Mouse (Mus musculus): ENCODE measurements at regions not wholly inside any gene's neighbourhood (a gene's known extent, or its start where the extent isn't known, plus 50 kb on each side); places are given as distances from the start of the nearest gene placed in this dataset.
"Not testable (repeated sequence)": the region's sequence is repeated elsewhere in the genome, so short reads cannot be mapped to it uniquely, and the experiment has no call there.

DNA sequence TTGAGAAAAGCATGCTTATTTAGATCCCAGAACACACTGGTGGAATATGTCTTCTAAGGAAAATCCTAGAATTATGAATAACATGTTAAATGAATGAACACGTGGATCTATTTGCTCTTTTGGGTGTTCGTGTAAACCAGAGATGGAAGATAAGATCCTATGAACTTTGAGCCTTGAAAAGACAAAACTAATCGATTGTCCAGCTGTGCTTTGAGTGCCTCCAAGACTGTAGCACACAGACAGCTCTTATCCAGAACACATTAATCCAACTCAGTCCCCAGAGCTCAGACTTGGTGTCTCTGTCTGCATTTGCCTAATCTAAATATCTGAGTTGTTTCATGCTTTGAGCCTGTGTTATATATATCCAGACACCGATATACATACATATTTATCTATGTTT lies 80.0 kb upstream of the Frem2 start:
- Histone ChIP-seq H3K4me2 (ENCODE audit: insufficient read depth, low read depth, poor library complexity, severe bottlenecking) (no peak overlapping the region; the same call in 1 of the 2 replicates), H3K4me1 (ENCODE audit: control insufficient read depth in 1 of 2, insufficient read depth in 2 of 2) (no peaks in the 10 kb centered on the region), H3K9me3 (replicated peaks; ENCODE audit: low read length) (no peaks in the 10 kb centered on the region), H3K36me3 (replicated peaks in 1 of 2; ENCODE audit: control insufficient read depth in 1 of 2, insufficient read depth in 1 of 2, low read length in 1 of 2) (no peaks in the 10 kb centered on the region), H3K27me3 (replicated peaks) (no peaks in the 10 kb centered on the region), H3K4me3 (replicated peaks in 1 of 3; ENCODE audit: low read depth in 2 of 3, low read length in 2 of 3, poor library complexity in 1 of 3) (no peak overlapping the region), H3K79me2 (replicated peaks; ENCODE audit: control insufficient read depth, extremely low read depth, insufficient read depth, poor library complexity, severe bottlenecking) (no peaks in the 10 kb centered on the region), H3K9ac (ENCODE audit: insufficient read depth, low read depth) (no peak overlapping the region), H3K27ac (ENCODE audit: insufficient read depth, low read depth) (no peak overlapping the region)
- dilution Hi-C loops (cut with MboI; ENCODE audit: extremely low pct_ligation_motif_present, extremely low pct_unique_long_range_greater_than_20kb, low sequenced_read_pairs): no loop called here
- TF ChIP-seq JUND (conservative IDR thresholded peaks at IDR 0.05; ENCODE audit: low read depth, low read length) (no peak), USF1 (IDR thresholded peaks at IDR 0.05; ENCODE audit: low read depth, low read length) (no peak), ZKSCAN1 (IDR thresholded peaks at IDR 0.05; ENCODE audit: borderline replicate concordance, low read depth, low read length) (no peak), BHLHE40 (IDR thresholded peaks at IDR 0.05; ENCODE audit: low read depth, low read length) (no peak)
- in situ Hi-C loops (cut with MboI; ENCODE audit: low pct_ligation_motif_present, low pct_unique_long_range_greater_than_20kb, low sequenced_read_pairs): loop anchor here (25.0 kb wide), 4 partner anchors 250 to 950 kb away; partner anchors contain the start of genes Supt20 and Trpc4
- DNase-seq (ENCODE audit: extremely low read depth): no peak

DNA sequence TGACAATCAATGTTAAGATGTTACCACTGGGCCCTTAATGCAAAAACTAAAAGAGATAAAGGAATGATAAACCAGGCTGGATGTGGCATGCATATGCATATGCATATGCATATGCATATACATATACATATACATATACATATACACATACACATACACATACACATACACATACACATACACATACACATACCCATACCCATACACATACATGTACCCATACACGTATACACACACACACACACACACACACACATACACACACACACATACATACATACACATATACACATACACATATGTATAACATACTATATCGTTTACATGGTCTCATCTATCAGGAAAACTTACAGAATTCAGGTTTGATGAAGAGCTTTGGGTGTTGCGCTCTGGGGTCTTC lies 78.5 kb upstream of the Frem2 start:
- H3K36me3 ChIP-seq (replicated peaks in 1 of 2; ENCODE audit: control insufficient read depth in 1 of 2, insufficient read depth in 1 of 2, low read length in 1 of 2); H3K4me2 ChIP-seq (ENCODE audit: insufficient read depth, low read depth, poor library complexity, severe bottlenecking); H3K9me3 ChIP-seq (replicated peaks; ENCODE audit: low read length); DNase-seq (ENCODE audit: extremely low read depth); H3K4me3 ChIP-seq (replicated peaks in 1 of 3; ENCODE audit: low read depth in 2 of 3, low read length in 2 of 3, poor library complexity in 1 of 3); H3K9ac ChIP-seq (ENCODE audit: insufficient read depth, low read depth); H3K27me3 ChIP-seq (replicated peaks); H3K27ac ChIP-seq (ENCODE audit: insufficient read depth, low read depth); dilution Hi-C loops (cut with MboI; ENCODE audit: extremely low pct_ligation_motif_present, extremely low pct_unique_long_range_greater_than_20kb, low sequenced_read_pairs); H3K79me2 ChIP-seq (replicated peaks; ENCODE audit: control insufficient read depth, extremely low read depth, insufficient read depth, poor library complexity, severe bottlenecking); H3K4me1 ChIP-seq (ENCODE audit: control insufficient read depth in 1 of 2, insufficient read depth in 2 of 2): not testable (repeated sequence)
- in situ Hi-C loops (cut with MboI; ENCODE audit: low pct_ligation_motif_present, low pct_unique_long_range_greater_than_20kb, low sequenced_read_pairs): loop anchor here (25.0 kb wide), 4 partner anchors 252 to 952 kb away; partner anchors contain the start of genes Supt20 and Trpc4

DNA sequence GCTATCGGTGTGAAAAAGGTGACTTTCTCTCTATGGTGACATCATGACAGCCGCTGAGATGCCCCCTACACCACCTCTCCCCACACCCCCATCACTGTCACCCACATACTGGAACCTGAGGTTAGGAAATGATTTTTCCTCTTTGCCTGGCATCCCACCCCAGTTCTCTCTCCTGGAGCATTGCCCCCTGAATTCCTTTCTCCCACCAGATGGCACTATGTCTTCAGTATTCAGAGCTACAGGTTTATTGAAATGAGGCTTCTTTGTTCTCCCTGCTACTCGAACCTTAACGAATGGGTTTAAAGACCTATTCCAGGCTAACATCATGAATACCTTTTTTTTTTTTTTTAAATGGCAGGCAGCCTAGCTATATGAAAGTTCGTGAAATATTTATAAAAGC lies 78.0 kb upstream of the Frem2 start:
- H3K36me3 ChIP-seq (replicated peaks in 1 of 2; ENCODE audit: control insufficient read depth in 1 of 2, insufficient read depth in 1 of 2, low read length in 1 of 2): no peaks in the 10 kb centered on the region
- in situ Hi-C loops (cut with MboI; ENCODE audit: low pct_ligation_motif_present, low pct_unique_long_range_greater_than_20kb, low sequenced_read_pairs): loop anchor here (25.0 kb wide), 4 partner anchors 252 to 952 kb away; partner anchors contain the start of genes Supt20 and Trpc4
- no peak overlapping the region for H3K4me2 ChIP-seq (ENCODE audit: insufficient read depth, low read depth, poor library complexity, severe bottlenecking)
- no peaks in the 10 kb centered on the region for H3K9me3 ChIP-seq (replicated peaks; ENCODE audit: low read length)
- H3K9ac ChIP-seq (ENCODE audit: insufficient read depth, low read depth): no peak overlapping the region
- dilution Hi-C loops (cut with MboI; ENCODE audit: extremely low pct_ligation_motif_present, extremely low pct_unique_long_range_greater_than_20kb, low sequenced_read_pairs): no loop called here
- peak; percentile 23 for DNase-seq (ENCODE audit: extremely low read depth)
- no peaks in the 10 kb centered on the region for H3K27me3 ChIP-seq (replicated peaks)
- no peak overlapping the region for H3K4me3 ChIP-seq (replicated peaks in 1 of 3; ENCODE audit: low read depth in 2 of 3, low read length in 2 of 3, poor library complexity in 1 of 3)
- no peak overlapping the region for H3K27ac ChIP-seq (ENCODE audit: insufficient read depth, low read depth)
- no peaks in the 10 kb centered on the region for H3K79me2 ChIP-seq (replicated peaks; ENCODE audit: control insufficient read depth, extremely low read depth, insufficient read depth, poor library complexity, severe bottlenecking)
- no peaks in the 10 kb centered on the region for H3K4me1 ChIP-seq (ENCODE audit: control insufficient read depth in 1 of 2, insufficient read depth in 2 of 2)
- peak; percentile 75 for TF ChIP-seq RAD21 (IDR thresholded peaks at IDR 0.05; ENCODE audit: low read depth, low read length)
- peak; percentile 68 for TF ChIP-seq SMC3 (IDR thresholded peaks at IDR 0.05; ENCODE audit: low read depth, low read length)
- TF ChIP-seq POLR2AphosphoS2 (IDR thresholded peaks at IDR 0.05; ENCODE audit: low read depth, low read length): no peak
- TF ChIP-seq ZC3H11A (IDR thresholded peaks at IDR 0.05; ENCODE audit: low read depth, low read length): peak; percentile 19; the same call in 1 of the 2 replicates
- TF ChIP-seq CTCF (conservative IDR thresholded peaks at IDR 0.05 in 1 of 2, IDR thresholded peaks at IDR 0.05 in 1 of 2; ENCODE audit: low read depth in 2 of 2, low read length in 2 of 2): peak; percentile 36 to 69; a peak in 3 of 4 replicates

Measured in CH12.LX (cell line).